Mouse (Mus musculus) forebrain, embryonic 14.5 days (tissue): ENCODE data around the gene Jph4. TPM values are rescaled to one million over a fixed set of nuclear protein-coding genes. Genes with fewer than 3 reads are reported as not detected.

Source experiments
- ATAC-seq: fragments of 200-750 bp; cut with Nextera tagmentation; 2 replicates; pipeline ENCODE4 v1.8.0; 2017; ENCODE audit warnings: mild to moderate bottlenecking, moderate library complexity
- DNase-seq: peaks from one replicate; pipeline ENCODE4 v3.0.0-alpha.2; 2015; ENCODE audit warnings: low spot score
- H3K27ac ChIP-seq: fragments of 300-500 bp; sonication (generic); 2 replicates; pipeline ENCODE4 v1.5.1; 2014; ENCODE audit warnings: low read depth, mild to moderate bottlenecking, control low read depth, low read length, moderate library complexity
- H3K27me3 ChIP-seq: fragments of 300-500 bp; sonication (generic); replicated peaks from 2 replicates; pipeline ENCODE4 v1.6.1; 2014; ENCODE audit warnings: low read length, control low read depth, mixed read lengths; ENCODE audit not compliant: control insufficient read depth, insufficient read depth
- H3K36me3 ChIP-seq: fragments of 300-500 bp; sonication (generic); 2 replicates; pipeline ENCODE4 v1.6.1; 2014; ENCODE audit warnings: low read length, control low read depth; ENCODE audit not compliant: control insufficient read depth, insufficient read depth
- H3K4me1 ChIP-seq: fragments of 300-500 bp; sonication (generic); 2 replicates; pipeline ENCODE4 v1.6.1; 2014; ENCODE audit warnings: antibody characterized with exemption, low read length, control low read depth; ENCODE audit not compliant: control insufficient read depth, insufficient read depth
- H3K4me2 ChIP-seq: fragments of 300-500 bp; sonication (generic); 2 replicates; pipeline ENCODE4 v1.6.1; 2014; ENCODE audit warnings: mild to moderate bottlenecking, control low read depth, low read length
- H3K4me3 ChIP-seq: fragments of 300-500 bp; sonication (generic); 2 replicates; pipeline ENCODE4 v1.5.1; 2014; ENCODE audit warnings: low read depth, low read length, control low read depth
- H3K9ac ChIP-seq: fragments of 300-500 bp; sonication (generic); 2 replicates; pipeline ENCODE4 v1.6.1; 2014; ENCODE audit warnings: mild to moderate bottlenecking, low read length, control low read depth, moderate library complexity
- H3K9me3 ChIP-seq: fragments of 300-500 bp; sonication (generic); replicated peaks from 2 replicates; pipeline ENCODE4 v1.6.1; 2016; ENCODE audit warnings: low read length, control low read depth, mixed read lengths; ENCODE audit not compliant: control insufficient read depth
- WGBS: fragments of 180-500 bp; shearing (Covaris S2); extraction: QIAGEN DNeasy Blood & Tissue Kit; methylation state at CpG from one replicate; pipeline ENCODE4 v1.1.7; 2014; 5-methylcytosine and 5-hydroxymethylcytosine counted together
- polyA plus RNA-seq: library from polyadenylated mRNA; unstranded; fragments of >200 nt; fragmentation: Nextera tagmentation; extraction: Ambion mirVana; gene quantifications from 2 replicates; pipeline ENCODE4 v1.2.1, GENCODE M21; 2014

Jph4 gene
- polyA plus RNA-seq = 24.1 and 28.9 TPM in 2 replicates

GRCm38 (mm10) chr14:55116425-55117200, at the start of gene Jph4:
Gene Jph4 (minus strand): TSS chr14:55116935.
- Histone ChIP-seq H3K36me3 (peaks cover 8% of the 10 kb centered on the region; the same call in 1 of the 2 replicates), H3K4me1 (peaks cover 20% of the 10 kb centered on the region), H3K9ac (peak within 1 kb of the TSS; percentile 84), H3K4me2 (peak within 1 kb of the TSS; percentile 96), H3K27me3 (peaks cover 6% of the 10 kb centered on the region; the same call in 1 of the 2 replicates), H3K27ac (peak within 1 kb of the TSS; percentile 95), H3K4me3 (peak within 1 kb of the TSS; percentile 73), H3K9me3 (no peaks in the 10 kb centered on the region)
- ATAC-seq (peak; percentile 57), DNase-seq (peak; percentile 87)
- 5% methylated on average over 21 of the region's 21 CpGs for WGBS

- DNase-seq = no peak
- H3K36me3 ChIP-seq = no peaks in the 10 kb centered on the region
- H3K4me3 ChIP-seq = no peak overlapping the region
- no peak for ATAC-seq
- no peaks in the 10 kb centered on the region for H3K9me3 ChIP-seq
- no peak overlapping the region for H3K4me2 ChIP-seq
- H3K9ac ChIP-seq = no peak overlapping the region
- H3K4me1 ChIP-seq = no peaks in the 10 kb centered on the region
- no peaks in the 10 kb centered on the region for H3K27me3 ChIP-seq
- WGBS = 76% methylated on average over 5 of the region's 5 CpGs
- no peak overlapping the region for H3K27ac ChIP-seq
Observed at GRCm38 (mm10) chr14:55164172-55164806, 47.6 kb upstream of the Jph4 start.

GRCm38 (mm10) chr14:55162168-55162567, 45.4 kb upstream of the Jph4 start:
- Histone ChIP-seq H3K36me3 (no peaks in the 10 kb centered on the region), H3K9me3 (no peaks in the 10 kb centered on the region), H3K4me1 (no peaks in the 10 kb centered on the region), H3K27me3 (no peaks in the 10 kb centered on the region), H3K4me3 (no peak overlapping the region), H3K4me2 (no peak overlapping the region), H3K9ac (no peak overlapping the region), H3K27ac (no peak overlapping the region)
- ATAC-seq (no peak), DNase-seq (no peak)
- WGBS = 82% methylated on average over 4 of the region's 4 CpGs

GRCm38 (mm10) chr14:55161098-55161634, 44.4 kb upstream of the Jph4 start:
- H3K4me3 ChIP-seq = no peak overlapping the region
- no peak overlapping the region for H3K27ac ChIP-seq
- peak overlapping the region; percentile 40 for H3K4me2 ChIP-seq
- ATAC-seq (peak; percentile 88), DNase-seq (peak; percentile 86)
- H3K9me3 ChIP-seq = no peaks in the 10 kb centered on the region
- no peaks in the 10 kb centered on the region for H3K27me3 ChIP-seq
- H3K9ac ChIP-seq = no peak overlapping the region
- H3K36me3 ChIP-seq = no peaks in the 10 kb centered on the region
- WGBS = 35% methylated on average over 14 of the region's 14 CpGs
- no peaks in the 10 kb centered on the region for H3K4me1 ChIP-seq

- Histone ChIP-seq H3K9ac (no peak overlapping the region), H3K27me3 (no peaks in the 10 kb centered on the region), H3K9me3 (no peaks in the 10 kb centered on the region), H3K27ac (no peak overlapping the region), H3K36me3 (no peaks in the 10 kb centered on the region), H3K4me3 (no peak overlapping the region), H3K4me1 (no peaks in the 10 kb centered on the region), H3K4me2 (no peak overlapping the region)
- 82% methylated on average over 8 of the region's 10 CpGs for WGBS
- 0 out of 2 replicates have a peak, but pooled peaks have one; percentile 18 for ATAC-seq
- no peak for DNase-seq
Observed at GRCm38 (mm10) chr14:55160251-55161071, 43.7 kb upstream of the Jph4 start.

- 72% methylated on average over 12 of the region's 12 CpGs for WGBS
- Histone ChIP-seq H3K4me1 (no peaks in the 10 kb centered on the region), H3K27ac (no peak overlapping the region), H3K36me3 (no peaks in the 10 kb centered on the region), H3K27me3 (no peaks in the 10 kb centered on the region), H3K4me2 (no peak overlapping the region), H3K4me3 (no peak overlapping the region), H3K9ac (no peak overlapping the region), H3K9me3 (no peaks in the 10 kb centered on the region)
- DNase-seq = no peak
- no peak for ATAC-seq
Observed at GRCm38 (mm10) chr14:55157322-55158065, 40.8 kb upstream of the Jph4 start.

- ATAC-seq = no peak
- no peak overlapping the region for H3K27ac ChIP-seq
- 90% methylated on average over 16 of the region's 16 CpGs for WGBS
Observed at GRCm38 (mm10) chr14:55152951-55153481, 36.3 kb upstream of the Jph4 start.

DNA sequence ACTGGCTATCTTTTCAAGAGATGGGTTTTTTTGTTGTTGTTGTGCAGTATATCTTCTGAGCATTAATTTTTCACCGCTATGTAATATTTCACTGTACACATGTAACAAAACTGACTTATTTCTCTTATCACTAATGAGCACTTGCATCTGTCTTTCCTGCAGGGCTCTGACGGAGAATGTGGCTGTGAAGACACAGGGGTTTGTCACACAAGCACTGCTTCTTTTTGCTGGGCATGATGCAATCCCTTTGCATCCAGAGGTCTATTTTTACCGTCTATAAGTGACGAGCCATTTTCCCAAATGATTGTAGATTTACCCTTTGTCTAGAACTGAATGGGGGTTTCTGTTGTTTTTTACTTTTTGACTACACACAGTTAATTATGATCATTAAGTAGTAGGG, 35.4 kb upstream of the Jph4 start:
- no peaks in the 10 kb centered on the region for H3K27me3 ChIP-seq
- no peaks in the 10 kb centered on the region for H3K4me1 ChIP-seq
- no peak overlapping the region for H3K4me2 ChIP-seq
- no peaks in the 10 kb centered on the region for H3K36me3 ChIP-seq
- no peak overlapping the region for H3K9ac ChIP-seq
- ATAC-seq (no peak), DNase-seq (no peak)
- WGBS = 63% methylated on average over 4 of the region's 4 CpGs
- no peak overlapping the region for H3K4me3 ChIP-seq
- H3K9me3 ChIP-seq = no peaks in the 10 kb centered on the region
- H3K27ac ChIP-seq = no peak overlapping the region

More at GRCm38 (mm10) chr14:55152951-55153481, 36.3 kb upstream of the Jph4 start:
- Histone ChIP-seq H3K4me3 (no peak overlapping the region), H3K27me3 (no peaks in the 10 kb centered on the region), H3K9me3 (no peaks in the 10 kb centered on the region), H3K36me3 (no peaks in the 10 kb centered on the region), H3K4me1 (no peaks in the 10 kb centered on the region), H3K4me2 (no peak overlapping the region), H3K9ac (no peak overlapping the region)
- DNase-seq = no peak
